Mouse (Mus musculus) limb, embryonic 13.5 days (tissue): ENCODE measurements at regions not wholly inside any gene's neighbourhood (a gene's known extent, or its start where the extent isn't known, plus 50 kb on each side); places are given as distances from the start of the nearest gene placed in this dataset.

ENCODE experiments used
- ATAC-seq: fragments of 200-750 bp; cut with Nextera tagmentation; 2 replicates; pipeline ENCODE4 v1.8.0; 2017; ENCODE audit warnings: low read depth, moderate number of reproducible peaks, moderate TSS enrichment; ENCODE audit not compliant: low FRiP score
- H3K27ac ChIP-seq: fragments of 300-500 bp; sonication (generic); 2 replicates; pipeline ENCODE4 v1.5.1; 2015; ENCODE audit warnings: inconsistent platforms, mild to moderate bottlenecking, moderate library complexity
- H3K27me3 ChIP-seq: fragments of 300-500 bp; sonication (generic); 2 replicates; pipeline ENCODE4 v1.6.1; 2015; ENCODE audit warnings: mild to moderate bottlenecking, inconsistent platforms
- H3K36me3 ChIP-seq: fragments of 300-500 bp; sonication (generic); 2 replicates; pipeline ENCODE4 v1.6.1; 2015; ENCODE audit warnings: inconsistent platforms, mild to moderate bottlenecking, moderate library complexity
- H3K4me1 ChIP-seq: fragments of 300-500 bp; sonication (generic); 2 replicates; pipeline ENCODE4 v1.6.1; 2015; ENCODE audit warnings: inconsistent platforms
- H3K4me2 ChIP-seq: fragments of 300-500 bp; sonication (generic); replicated peaks from 2 replicates; pipeline ENCODE4 v1.6.1; 2015; ENCODE audit warnings: inconsistent platforms, mild to moderate bottlenecking, moderate library complexity
- H3K4me3 ChIP-seq: fragments of 300-500 bp; sonication (generic); 2 replicates; pipeline ENCODE4 v1.5.1; 2015; ENCODE audit warnings: moderate library complexity, mild to moderate bottlenecking, inconsistent platforms
- H3K9ac ChIP-seq: fragments of 300-500 bp; sonication (generic); 2 replicates; pipeline ENCODE4 v1.6.1; 2015; ENCODE audit warnings: mild to moderate bottlenecking, inconsistent platforms
- H3K9me3 ChIP-seq: fragments of 300-500 bp; sonication (generic); 2 replicates; pipeline ENCODE4 v1.6.1; 2016; ENCODE audit warnings: inconsistent platforms
- WGBS: fragments of 180-500 bp; shearing (Covaris S2); methylation state at CpG from one replicate; pipeline ENCODE4 v1.1.7; 2015; 5-methylcytosine and 5-hydroxymethylcytosine counted together

GRCm38 (mm10) chr3:102574320-102574719 is 104.6 kb downstream of the Ngf start:
- no peak for ATAC-seq

GRCm38 (mm10) chr3:102576896-102577295 is 107.2 kb downstream of the Ngf start:
- Histone ChIP-seq H3K9ac (no peak overlapping the region), H3K4me3 (no peak overlapping the region), H3K9me3 (no peaks in the 10 kb centered on the region), H3K27ac (no peak overlapping the region), H3K27me3 (no peaks in the 10 kb centered on the region), H3K4me1 (peaks cover 3% of the 10 kb centered on the region), H3K4me2 (no peak overlapping the region), H3K36me3 (no peaks in the 10 kb centered on the region)
- ATAC-seq: no peak
- WGBS: 78% methylated on average over 2 of the region's 2 CpGs

More at GRCm38 (mm10) chr3:102574320-102574719, 104.6 kb downstream of the Ngf start:
- Histone ChIP-seq H3K9me3 (no peaks in the 10 kb centered on the region), H3K4me1 (no peaks in the 10 kb centered on the region), H3K4me3 (no peak overlapping the region), H3K27me3 (no peaks in the 10 kb centered on the region), H3K4me2 (no peak overlapping the region), H3K27ac (no peak overlapping the region), H3K36me3 (no peaks in the 10 kb centered on the region), H3K9ac (no peak overlapping the region)
- WGBS: 89% methylated on average over 2 of the region's 2 CpGs

GRCm38 (mm10) chr3:102581830-102582229 is 112.1 kb downstream of the Ngf start:
- Histone ChIP-seq H3K27me3 (no peaks in the 10 kb centered on the region), H3K4me3 (no peak overlapping the region), H3K9ac (no peak overlapping the region), H3K36me3 (no peaks in the 10 kb centered on the region), H3K27ac (no peak overlapping the region), H3K4me2 (no peak overlapping the region), H3K4me1 (peaks cover 9% of the 10 kb centered on the region), H3K9me3 (no peaks in the 10 kb centered on the region)
- 21% methylated on average over 3 of the region's 3 CpGs for WGBS
- peak; percentile 66; the same call in 1 of the 2 replicates for ATAC-seq

GRCm38 (mm10) chr3:102585136-102585535 is 115.4 kb downstream of the Ngf start:
- Histone ChIP-seq H3K4me1 (peaks cover 9% of the 10 kb centered on the region), H3K4me2 (no peak overlapping the region), H3K9me3 (0 out of 2 replicates have a peak, but pooled peaks cover 6% of the 10 kb centered on the region), H3K9ac (no peak overlapping the region), H3K27me3 (no peaks in the 10 kb centered on the region), H3K4me3 (no peak overlapping the region), H3K36me3 (no peaks in the 10 kb centered on the region), H3K27ac (no peak overlapping the region)
- WGBS: 78% methylated on average over 2 of the region's 2 CpGs
- no peak for ATAC-seq

- H3K27ac ChIP-seq: no peak overlapping the region
- H3K4me3 ChIP-seq: no peak overlapping the region
- H3K9ac ChIP-seq: no peak overlapping the region
- H3K9me3 ChIP-seq: 0 out of 2 replicates have a peak, but pooled peaks cover 6% of the 10 kb centered on the region
- peaks cover 9% of the 10 kb centered on the region for H3K4me1 ChIP-seq
- no peaks in the 10 kb centered on the region for H3K27me3 ChIP-seq
- ATAC-seq: no peak
- WGBS: 31% methylated on average over 5 of the region's 5 CpGs
- no peak overlapping the region for H3K4me2 ChIP-seq
- H3K36me3 ChIP-seq: no peaks in the 10 kb centered on the region
Measured at GRCm38 (mm10) chr3:102586221-102586620, 116.5 kb downstream of the Ngf start.

GRCm38 (mm10) chr3:102592041-102592440 is 122.3 kb downstream of the Ngf start:
- Histone ChIP-seq H3K27ac (no peak overlapping the region), H3K9me3 (0 out of 2 replicates have a peak, but pooled peaks cover 6% of the 10 kb centered on the region), H3K4me3 (no peak overlapping the region), H3K27me3 (no peaks in the 10 kb centered on the region), H3K9ac (no peak overlapping the region), H3K4me2 (no peak overlapping the region), H3K36me3 (no peaks in the 10 kb centered on the region), H3K4me1 (peaks cover 11% of the 10 kb centered on the region)
- no peak for ATAC-seq
- 58% methylated on average over 7 of the region's 7 CpGs for WGBS

GRCm38 (mm10) chr3:102596944-102597551 is 127.3 kb downstream of the Ngf start:
- Histone ChIP-seq H3K27ac (peak overlapping the region; percentile 73), H3K36me3 (no peaks in the 10 kb centered on the region), H3K9ac (no peak overlapping the region), H3K4me2 (no peak overlapping the region), H3K9me3 (0 out of 2 replicates have a peak, but pooled peaks cover 2% of the 10 kb centered on the region), H3K27me3 (no peaks in the 10 kb centered on the region), H3K4me1 (peaks cover 25% of the 10 kb centered on the region), H3K4me3 (no peak overlapping the region)
- 46% methylated on average over 4 of the region's 4 CpGs for WGBS
- peak; percentile 40; the same call in 1 of the 2 replicates for ATAC-seq

GRCm38 (mm10) chr3:102599061-102599460 is 129.3 kb downstream of the Ngf start:
- WGBS: 63% methylated on average over 7 of the region's 7 CpGs
- Histone ChIP-seq H3K27ac (peak overlapping the region; percentile 22; the same call in 1 of the 2 replicates), H3K36me3 (no peaks in the 10 kb centered on the region), H3K9ac (no peak overlapping the region), H3K4me3 (no peak overlapping the region), H3K9me3 (0 out of 2 replicates have a peak, but pooled peaks cover 4% of the 10 kb centered on the region), H3K4me2 (no peak overlapping the region), H3K4me1 (peaks cover 25% of the 10 kb centered on the region), H3K27me3 (no peaks in the 10 kb centered on the region)
- no peak for ATAC-seq

- Histone ChIP-seq H3K9me3 (0 out of 2 replicates have a peak, but pooled peaks cover 4% of the 10 kb centered on the region), H3K4me3 (no peak overlapping the region), H3K4me1 (peaks cover 14% of the 10 kb centered on the region), H3K9ac (no peak overlapping the region), H3K4me2 (no peak overlapping the region), H3K27ac (no peak overlapping the region), H3K36me3 (no peaks in the 10 kb centered on the region), H3K27me3 (no peaks in the 10 kb centered on the region)
- 89% methylated on average over 13 of the region's 13 CpGs for WGBS
- ATAC-seq: no peak
Measured at GRCm38 (mm10) chr3:102602766-102603165, 131.6 kb upstream of the Tspan2 start.

- no peak for ATAC-seq
- Histone ChIP-seq H3K27ac (no peak overlapping the region), H3K4me2 (no peak overlapping the region), H3K9ac (no peak overlapping the region), H3K36me3 (no peaks in the 10 kb centered on the region), H3K4me1 (peaks cover 6% of the 10 kb centered on the region; the same call in 1 of the 2 replicates), H3K27me3 (no peaks in the 10 kb centered on the region), H3K9me3 (0 out of 2 replicates have a peak, but pooled peaks cover 4% of the 10 kb centered on the region), H3K4me3 (no peak overlapping the region)
- WGBS: 57% methylated on average over 2 of the region's 2 CpGs
Measured at GRCm38 (mm10) chr3:102605284-102605683, 129.0 kb upstream of the Tspan2 start.

GRCm38 (mm10) chr3:102610970-102611369 is 123.4 kb upstream of the Tspan2 start:
- ATAC-seq: no peak
- H3K4me3 ChIP-seq: no peak overlapping the region
- no peak overlapping the region for H3K9ac ChIP-seq
- H3K27ac ChIP-seq: no peak overlapping the region
- H3K27me3 ChIP-seq: no peaks in the 10 kb centered on the region
- WGBS: 40% methylated on average over 5 of the region's 5 CpGs
- peak overlapping the region; percentile 16 for H3K4me2 ChIP-seq
- peaks cover 21% of the 10 kb centered on the region for H3K4me1 ChIP-seq
- no peaks in the 10 kb centered on the region for H3K36me3 ChIP-seq
- H3K9me3 ChIP-seq: no peaks in the 10 kb centered on the region

- ATAC-seq: peak; percentile 57; the same call in 1 of the 2 replicates
Measured at GRCm38 (mm10) chr3:102611398-102612366, 122.6 kb upstream of the Tspan2 start.

More at GRCm38 (mm10) chr3:102611398-102612366, 122.6 kb upstream of the Tspan2 start:
- Histone ChIP-seq H3K4me1 (peaks cover 15% of the 10 kb centered on the region), H3K9ac (no peak overlapping the region), H3K9me3 (no peaks in the 10 kb centered on the region), H3K27me3 (no peaks in the 10 kb centered on the region), H3K27ac (no peak overlapping the region; the same call in 1 of the 2 replicates), H3K36me3 (no peaks in the 10 kb centered on the region), H3K4me3 (no peak overlapping the region), H3K4me2 (peak overlapping the region; percentile 16)
- 37% methylated on average over 18 of the region's 18 CpGs for WGBS
